Mouse (Mus musculus) inflammation-experienced regulatory T-cells, adult 6 months (primary cell): ENCODE data around the gene Nt5m. TPM values are rescaled to one million over a fixed set of nuclear protein-coding genes. Genes with fewer than 3 reads are reported as not detected.
"Not testable (repeated sequence)": the region's sequence is repeated elsewhere in the genome, so short reads cannot be mapped to it uniquely, and the experiment has no call there.

Source experiments
- ATAC-seq: one replicate; pipeline ENCODE4 v1.8.0; 2017
- polyA plus RNA-seq, 3 experiments: library from polyadenylated mRNA; unstranded; fragments of 100-300 nt; shearing (Covaris generic); gene quantifications; one replicate each; pipeline ENCODE4 v1.2.1; 2017

Gene Nt5m
- polyA plus RNA-seq: 1 to 10 TPM; 6.3 to 8.8 (median 7.6) TPM

DNA sequence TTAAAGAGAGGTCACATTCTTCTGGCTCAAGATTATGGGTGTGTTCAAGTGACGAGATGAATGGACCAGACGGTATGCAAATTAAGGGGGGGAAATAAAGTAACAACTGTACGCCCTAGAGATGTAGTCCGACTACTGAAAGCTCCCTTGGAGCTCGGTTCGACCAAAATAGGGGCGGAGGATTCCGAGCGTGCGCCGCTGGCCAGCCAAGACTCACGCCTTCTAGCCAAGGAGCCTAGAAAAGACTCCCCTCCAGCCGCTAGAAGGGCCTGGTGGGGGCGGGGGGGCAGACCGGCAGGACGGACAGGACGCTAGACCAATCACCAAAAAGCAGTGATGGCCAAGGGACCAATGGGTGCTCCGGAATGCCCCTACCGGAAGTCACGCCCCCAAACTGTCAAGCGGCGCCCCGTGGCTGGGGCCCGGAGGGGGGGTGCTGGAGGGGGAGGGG is at the start of gene Nt5m:
TSS of gene Nt5m (plus strand) at position 440 of the 451 bp plus-strand sequence.
- ATAC-seq: peak; percentile 80

DNA sequence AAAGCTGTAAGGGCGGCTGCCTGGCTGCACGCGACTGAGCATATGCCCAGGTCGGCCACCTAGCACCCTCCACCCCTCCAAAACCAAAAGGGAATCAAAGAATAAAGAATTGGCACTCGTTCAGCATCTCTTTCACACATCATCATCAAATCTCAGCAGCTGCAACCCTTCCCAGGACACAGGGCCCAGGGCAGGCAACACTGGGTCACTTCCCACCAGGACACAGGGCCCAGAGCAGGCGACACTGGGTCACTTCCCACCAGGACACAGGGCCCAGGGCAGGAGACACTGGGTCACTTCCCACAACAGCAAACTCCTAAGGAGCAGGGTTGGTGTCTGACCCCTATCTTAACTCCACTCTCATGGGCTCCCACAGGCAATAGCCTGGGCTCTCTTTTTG is 45.9 kb upstream of the Nt5m start:
- no peak for ATAC-seq

DNA sequence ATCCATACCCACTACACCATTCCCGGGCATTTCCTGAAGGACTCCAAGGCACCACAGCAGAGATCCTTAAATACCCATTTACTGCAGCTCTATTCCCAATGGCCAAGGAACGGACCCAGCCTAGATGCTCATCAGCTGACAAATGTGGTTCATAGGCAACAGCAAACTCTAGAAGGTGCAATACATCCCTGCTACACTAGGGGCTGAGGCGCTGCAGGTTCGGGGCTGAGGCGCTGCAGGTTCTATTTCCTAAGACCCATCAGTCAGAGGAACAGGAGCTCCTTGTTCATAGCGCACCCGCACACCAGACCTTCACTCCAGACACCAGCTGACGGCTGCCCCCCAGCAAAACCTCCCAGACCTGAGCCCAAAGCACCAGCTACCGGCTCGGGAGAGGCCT is 38.8 kb upstream of the Nt5m start:
- ATAC-seq: no peak

DNA sequence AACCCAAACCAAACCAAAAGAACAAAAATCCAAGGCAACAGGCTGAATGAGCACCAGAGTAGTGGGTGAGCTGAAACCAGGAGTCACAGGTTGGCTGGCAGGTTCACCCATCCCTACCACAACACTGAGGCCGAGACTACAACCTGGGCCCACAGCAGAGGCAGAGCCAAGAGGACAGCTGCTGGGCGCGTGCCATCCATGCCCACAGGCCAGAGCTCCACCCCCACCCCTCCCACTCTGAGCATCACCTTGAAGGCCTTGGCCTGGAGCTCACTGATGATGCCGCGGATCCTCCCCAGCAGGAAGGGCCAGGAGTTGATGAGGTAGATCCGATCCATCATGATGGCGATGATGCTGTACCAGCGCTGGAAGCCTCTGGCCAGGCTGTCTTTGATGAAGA is 37.4 kb upstream of the Nt5m start:
- ATAC-seq: no peak

DNA sequence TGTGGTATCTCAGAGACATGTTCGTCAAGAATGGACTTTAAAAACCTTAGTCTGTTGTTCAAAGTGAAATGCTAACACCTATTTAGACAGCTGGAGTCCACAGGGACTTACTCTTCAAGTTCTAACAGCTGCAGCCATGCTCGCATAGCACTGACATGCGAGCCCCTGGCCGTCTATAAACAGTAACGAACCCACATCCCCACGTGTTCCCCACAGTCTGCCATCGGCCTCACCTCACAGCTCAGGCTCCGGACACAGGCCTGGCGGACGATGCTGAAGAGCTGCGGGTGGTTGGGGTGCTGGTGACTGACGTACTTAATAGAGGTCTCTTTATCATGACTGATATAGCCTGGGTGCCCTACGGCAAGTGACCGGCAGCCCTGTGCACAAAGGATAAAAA is 35.7 kb upstream of the Nt5m start:
- no peak for ATAC-seq

DNA sequence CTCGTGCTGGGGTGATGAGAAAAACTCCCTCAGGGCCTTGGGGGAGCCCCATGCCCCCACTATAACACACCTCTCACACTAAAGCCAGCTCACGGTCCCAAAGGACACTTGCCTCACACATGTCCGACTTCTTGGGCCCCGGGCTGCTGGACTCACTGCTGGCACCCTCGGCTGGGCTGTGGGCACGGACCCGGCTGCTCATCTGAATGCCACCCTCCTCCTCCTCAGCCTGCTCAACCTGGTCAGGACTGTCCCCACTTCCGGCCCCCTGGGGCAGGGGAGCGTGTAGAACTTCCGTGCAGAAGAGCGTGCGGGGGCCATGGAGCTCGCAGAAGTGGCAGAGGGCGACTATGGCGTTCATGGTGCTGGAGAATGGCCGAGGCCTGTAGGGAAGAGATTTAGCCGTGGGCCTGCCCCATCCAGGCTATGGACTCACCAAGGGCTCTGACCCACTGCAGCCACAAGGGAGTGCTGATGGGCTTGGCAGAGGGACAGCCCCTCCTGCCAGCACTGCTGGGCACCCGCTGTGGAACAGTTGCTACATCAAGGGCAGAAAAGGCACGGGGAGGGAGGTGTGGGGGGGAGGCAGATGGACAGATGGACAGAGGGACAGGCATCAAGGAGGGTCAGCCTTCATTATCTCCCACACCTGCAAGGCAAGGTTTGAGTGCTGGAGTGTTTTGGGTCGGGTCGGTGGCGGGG is 34.7 kb upstream of the Nt5m start:
- no peak for ATAC-seq

DNA sequence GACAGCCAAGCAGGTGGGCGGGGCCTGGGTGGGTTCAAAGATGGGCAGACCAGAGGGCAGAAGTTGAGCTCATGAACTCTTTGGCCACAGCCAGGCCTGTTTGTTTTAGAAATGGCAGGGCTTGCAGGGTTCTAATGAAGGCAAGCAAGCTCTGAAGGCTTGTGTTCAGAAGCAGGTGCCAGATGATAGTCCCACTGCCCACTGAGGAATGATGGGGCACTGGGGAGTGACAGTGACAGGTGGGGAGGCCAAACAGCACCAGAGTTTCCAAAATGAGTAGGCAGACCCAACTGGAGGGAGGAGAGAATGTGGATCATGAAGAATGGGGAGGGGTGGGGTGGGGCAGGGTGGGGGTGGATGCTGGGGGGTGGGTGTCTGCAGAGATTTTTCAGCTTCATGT is 34.0 kb upstream of the Nt5m start:
- no peak for ATAC-seq

DNA sequence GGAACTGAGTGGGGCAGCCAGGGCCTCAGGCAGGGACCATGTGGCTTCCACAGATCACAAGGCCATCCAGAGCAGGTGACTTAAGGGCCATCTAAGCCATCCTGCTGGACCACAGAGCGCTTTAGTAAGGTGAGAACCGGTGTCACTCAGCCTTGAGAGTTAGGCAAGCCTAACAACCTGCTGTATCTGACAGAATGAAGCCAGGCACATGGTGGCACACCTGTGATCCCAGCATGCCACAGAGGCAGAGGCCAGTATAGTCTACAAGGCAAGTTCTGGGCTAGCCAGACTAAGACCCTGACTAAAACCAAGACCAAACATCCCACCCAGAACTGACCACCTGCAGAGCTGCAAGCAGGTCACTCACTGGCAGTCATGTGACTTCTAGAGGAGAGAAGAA is 33.6 kb upstream of the Nt5m start:
- no peak for ATAC-seq

DNA sequence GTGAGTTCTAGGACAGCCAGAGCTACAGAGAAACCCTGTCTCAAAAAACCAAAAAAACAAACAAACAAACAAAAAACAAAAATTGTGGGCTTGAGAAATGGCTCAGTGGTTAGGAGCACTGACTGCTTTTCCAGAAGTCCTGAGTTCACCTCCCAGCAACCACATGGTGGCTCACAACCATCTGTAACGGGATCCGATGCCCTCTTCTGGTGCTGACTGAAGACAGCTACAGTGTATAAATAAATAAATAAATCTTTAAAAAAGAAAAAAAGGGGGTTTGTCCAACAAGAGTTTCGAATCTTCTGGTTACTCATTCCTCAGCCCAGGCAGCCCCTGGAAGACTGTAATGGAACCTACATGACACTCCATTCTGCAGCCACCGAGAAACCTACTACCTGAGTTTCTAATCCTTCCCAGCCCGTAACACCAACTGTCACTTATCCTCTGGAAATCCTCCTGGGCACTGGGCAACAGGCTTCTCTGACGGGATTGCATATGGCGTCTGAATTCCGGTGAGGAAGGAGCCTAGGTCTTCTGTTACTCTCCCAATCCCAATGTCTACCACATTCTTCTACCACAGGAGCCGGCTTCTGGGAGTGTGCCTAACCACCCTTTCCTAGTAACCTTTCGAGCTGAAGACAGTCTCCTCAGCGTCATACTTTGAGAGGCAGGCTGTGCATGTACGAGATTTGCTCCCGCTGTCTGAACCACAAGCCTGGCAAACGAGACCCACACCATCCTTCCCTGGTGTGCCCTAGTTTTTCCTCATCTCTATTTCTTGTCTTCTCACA is 30.9 kb upstream of the Nt5m start:
- ATAC-seq: no peak

DNA sequence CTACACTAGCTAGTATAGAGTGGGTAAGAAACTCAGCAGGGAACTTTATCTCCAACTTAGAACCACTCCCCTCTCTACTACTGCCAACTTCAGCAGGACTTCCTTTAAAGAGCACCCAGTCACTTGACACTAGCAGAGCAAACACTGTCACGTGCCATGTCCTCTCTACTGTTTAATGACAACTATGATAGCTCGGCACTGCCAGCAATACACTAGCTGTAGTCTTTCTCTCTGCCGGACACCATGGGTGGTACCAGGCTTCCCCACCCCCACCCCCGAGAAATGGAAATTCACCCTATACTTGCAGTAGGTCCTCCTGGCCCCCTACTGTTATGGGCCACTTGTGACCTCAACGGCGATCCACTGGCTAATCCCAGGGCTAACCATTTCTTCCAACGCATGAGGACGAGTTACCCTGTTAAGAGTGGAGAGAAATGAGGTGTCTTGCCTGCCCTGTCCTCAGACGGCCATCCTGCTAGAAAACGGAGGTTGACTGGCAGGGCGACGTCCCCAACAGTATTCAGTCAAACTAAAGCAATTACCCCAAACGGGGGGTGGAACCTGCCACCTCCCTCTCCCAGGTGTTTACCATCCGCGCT is 30.1 kb upstream of the Nt5m start:
- ATAC-seq: peak; percentile 58

DNA sequence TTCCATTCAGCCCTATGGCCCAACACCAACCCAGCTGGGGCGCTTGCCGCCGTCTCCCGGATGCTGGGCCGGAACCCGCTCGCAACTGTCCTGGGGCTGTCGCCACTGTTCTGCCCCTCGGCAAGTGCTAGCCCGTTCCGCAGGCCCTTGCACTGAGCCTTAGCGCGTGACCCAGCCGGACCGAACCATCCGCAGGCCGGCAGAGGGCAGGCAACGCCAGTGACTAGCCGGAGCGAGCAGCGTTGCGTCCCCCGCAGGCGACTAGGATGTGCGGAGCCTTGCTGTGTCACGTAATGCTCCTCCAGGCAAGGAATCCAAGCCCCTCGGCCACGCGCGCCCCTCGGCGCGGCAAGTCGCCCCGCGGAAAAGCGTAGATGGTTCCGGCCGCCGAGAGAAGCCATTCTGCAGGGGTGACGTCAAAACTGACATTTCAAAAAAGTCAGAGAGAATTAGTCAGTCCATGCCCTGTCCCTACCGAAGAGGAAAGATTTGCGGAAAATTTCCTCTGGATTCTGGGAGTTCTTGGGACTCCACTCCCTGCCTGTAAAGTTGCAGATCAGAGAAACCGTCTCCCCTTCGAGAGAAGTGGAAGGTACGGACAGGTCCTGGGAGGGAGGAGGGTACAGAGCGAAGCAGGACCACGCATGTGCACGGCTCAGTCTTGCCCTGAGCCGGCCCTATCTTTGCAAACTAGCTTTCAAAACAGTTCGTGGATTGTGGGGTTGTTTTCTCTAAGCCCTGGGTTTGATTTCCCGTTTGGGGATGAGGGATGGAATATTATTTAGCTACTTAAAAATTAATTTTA is 29.4 kb upstream of the Nt5m start, which contains the start of gene Flcn:
TSS of gene Flcn (minus strand) at position 347 of the 805 bp plus-strand sequence.
- peak; percentile 82 for ATAC-seq

DNA sequence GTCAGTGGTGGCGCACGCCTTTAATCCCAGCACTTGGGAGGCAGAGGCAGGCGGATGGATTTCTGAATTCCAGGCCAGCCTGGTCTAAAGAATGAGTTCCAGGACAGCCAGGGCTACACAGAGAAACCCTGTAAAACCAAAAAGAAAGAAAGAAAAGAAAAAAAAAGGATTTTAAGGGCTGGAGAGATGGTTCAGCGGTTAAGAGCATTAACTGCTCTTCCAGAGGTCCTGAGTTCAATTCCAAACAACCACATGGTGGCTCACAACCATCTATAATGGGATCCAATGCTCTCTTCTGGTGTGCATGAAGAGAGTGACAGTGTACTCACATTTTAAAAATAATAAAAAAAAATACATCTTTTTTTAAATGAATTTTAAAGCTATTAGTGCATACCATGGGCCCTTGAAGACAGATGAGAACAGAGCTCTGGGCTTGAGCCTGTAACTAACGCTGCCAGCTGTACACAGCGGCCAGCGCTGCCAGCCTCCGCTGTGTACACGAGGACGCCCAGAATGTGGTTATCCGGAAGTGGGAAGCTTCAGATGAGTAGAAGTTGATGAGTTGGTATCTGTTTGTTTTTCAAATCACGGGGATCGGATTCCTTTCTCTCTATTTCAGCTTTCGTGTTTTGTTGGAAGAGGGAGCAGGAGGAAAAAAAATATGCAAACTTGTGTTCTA is 28.6 kb upstream of the Nt5m start:
- ATAC-seq: no peak

DNA sequence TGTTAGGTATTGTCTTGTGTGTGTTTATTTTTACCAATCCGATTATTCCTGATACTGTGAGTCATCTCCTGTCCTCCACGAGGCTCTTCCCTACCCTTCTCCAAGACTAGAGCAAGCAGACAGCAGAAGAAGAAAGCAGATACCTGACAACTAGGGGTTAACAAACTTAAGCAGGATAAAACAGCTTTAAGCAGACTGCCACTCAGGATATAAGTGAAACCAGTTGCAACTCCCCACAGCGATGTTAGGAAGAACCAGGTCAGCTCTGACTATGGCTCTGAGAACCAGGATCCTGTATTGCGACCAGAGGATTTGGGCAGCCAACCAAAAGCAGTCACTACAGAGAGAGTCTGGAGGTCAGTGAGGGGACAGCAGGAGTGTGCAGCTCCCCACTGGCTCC is 28.0 kb upstream of the Nt5m start:
- ATAC-seq: no peak

DNA sequence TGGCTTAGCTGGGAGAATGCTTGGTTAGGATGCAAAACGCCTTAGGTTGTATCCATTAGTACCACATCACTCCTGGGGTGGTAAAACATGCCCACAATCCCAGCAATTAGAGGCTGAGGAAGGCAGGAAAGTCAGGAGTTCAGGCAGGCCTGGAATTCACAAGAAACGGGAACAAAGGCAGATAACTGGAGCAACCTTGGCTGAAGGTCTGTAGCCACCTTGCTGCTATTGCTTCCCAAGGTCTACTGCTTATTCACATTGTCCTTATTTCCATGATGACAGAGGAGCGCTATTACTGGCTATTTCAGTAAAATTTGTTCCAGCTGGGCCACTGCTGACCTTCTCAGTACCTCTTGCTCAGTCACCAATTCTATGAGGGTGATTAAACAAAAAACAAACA is 26.0 kb upstream of the Nt5m start:
- no peak for ATAC-seq

DNA sequence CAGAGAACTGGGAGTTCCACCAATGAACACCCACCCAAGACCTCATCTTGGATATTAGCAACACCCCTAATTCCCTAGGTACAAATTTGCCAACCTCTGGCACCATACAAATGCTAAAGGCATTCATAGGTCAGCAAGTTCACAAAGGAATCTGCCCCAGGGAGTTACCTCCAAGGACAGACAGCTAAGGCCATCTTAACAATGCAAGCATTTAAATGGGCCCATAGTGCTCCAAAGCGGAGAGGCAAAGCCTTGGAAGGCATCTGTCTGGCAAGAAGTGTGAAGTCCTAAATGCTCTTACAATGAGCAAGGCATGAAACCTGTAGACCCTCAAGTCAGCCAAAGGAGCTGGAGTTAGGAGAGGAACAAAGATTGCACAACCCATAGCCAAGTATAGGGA is 24.9 kb upstream of the Nt5m start:
- no peak for ATAC-seq

DNA sequence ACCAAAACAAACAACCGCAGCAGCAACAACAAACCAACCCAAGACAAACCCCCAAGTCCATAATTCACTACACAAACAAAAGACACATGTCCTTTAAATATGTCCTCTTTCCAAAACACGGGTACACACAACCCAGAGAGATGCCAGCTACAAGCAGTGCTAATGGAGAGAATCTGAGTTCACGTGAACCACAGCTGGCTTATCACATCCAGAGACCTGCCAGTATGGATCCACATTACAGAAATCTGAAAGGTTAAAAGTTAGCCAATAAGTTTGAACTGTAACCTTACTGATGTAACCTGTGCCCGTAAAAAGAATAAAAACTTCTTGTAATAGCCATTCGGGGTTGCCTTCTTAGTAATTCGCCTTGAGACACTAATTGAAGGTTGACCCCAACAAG is 24.3 kb upstream of the Nt5m start:
- ATAC-seq: no peak

DNA sequence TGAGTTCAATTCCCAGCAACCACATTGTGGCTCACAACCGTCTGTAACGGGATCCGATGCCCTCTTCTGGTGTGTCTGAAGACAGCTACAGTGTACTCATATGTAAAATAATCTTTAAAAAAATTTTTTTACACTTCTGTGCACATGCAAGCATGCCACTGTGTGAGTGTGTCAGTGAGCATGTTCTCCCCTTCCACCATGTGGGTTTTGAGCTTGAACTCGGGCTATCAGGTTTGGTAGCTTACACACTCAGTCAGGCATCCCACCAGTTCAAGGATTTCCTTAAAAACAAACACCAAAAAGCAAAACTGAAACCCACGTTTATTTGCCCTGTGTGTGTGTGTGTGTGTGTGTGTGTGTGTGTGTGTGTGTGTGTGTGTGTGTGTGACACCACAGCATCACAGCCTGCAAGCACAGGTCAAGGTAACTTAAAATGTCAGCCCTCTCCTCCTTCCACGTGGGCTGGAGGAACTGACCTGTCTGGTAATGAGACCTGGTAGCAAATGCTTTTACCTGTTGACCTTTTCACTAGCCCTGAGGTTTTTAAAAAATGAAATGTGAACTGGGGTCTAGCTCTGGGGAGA is 23.7 kb upstream of the Nt5m start:
- no peak for ATAC-seq

DNA sequence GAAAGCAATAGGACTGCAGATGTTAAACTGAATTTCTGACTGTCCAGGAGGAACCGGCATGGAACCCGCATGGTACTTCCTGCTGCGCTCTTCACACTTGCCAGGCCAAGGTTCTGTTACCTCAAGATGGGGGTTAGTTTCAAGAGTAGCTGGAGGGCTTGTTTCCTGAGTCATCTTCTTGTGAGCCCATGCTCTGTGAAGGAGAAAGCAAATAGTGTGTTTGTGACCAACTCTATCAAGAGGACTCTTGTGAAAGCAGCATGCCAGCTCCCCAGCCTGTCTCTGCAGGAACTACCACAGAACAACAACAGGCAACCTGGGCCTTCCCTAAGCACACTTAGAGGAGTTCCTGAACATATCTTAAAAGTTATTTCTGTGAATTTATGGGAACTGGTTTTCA is 21.3 kb upstream of the Nt5m start:
- no peak for ATAC-seq

DNA sequence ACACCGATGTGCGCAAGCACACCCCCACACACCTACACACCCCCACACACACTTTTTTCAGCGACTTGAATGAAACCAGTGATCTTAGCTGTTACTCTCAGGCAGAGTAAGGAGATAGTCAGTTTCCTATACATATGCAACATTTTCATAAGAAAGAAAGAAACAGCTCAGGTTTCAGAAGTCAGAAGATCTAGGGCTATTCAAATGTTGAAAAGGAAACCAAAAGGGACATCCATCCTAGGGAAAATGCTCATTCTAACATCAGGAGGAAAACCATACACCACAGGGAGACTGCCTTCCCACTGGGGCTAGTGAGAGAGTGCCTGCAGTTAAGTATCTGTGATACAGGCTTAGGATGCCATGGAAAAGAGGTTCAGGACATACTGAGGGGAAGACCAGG is 17.6 kb upstream of the Nt5m start:
- no peak for ATAC-seq

DNA sequence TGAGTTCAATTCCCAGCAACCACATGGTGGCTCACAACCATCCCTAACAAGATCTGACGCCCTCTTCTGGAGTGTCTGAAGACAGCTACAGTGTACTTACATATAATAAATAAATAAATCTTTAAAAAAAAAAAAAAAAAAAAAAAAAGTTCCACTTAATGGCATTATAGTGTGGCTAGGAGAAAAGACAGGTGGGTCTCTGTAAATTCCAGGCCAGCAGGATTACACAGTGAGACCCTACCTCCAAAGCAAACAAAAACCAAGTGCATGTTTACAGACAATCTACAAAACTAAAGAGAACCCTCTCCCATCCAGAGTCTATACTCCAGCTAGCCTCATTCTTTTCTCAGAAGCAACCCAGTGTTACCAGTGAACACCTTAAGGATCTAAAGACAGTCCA is 1.5 kb upstream of the Nt5m start:
- not testable (repeated sequence) for ATAC-seq

DNA sequence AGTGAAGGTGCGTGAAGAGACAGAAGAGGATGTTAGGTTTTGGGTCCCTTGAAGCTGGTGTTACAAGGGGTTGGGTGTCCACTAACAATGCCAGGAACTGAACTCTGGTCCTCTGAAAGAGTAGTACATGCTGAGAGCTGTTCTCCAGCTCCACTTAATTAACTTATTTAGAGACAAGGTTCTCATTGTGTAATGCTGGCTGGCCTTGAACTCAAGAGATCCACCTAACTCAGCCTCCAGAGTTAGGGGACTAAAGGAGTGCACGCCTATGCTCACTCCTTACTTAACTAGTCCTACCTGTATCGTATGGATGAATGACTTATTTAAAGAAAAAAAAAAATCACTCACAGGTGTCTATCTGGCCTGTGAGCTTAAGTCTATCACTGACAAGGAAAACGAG is 821 bp upstream of the Nt5m start:
- no peak for ATAC-seq
